Mouse (Mus musculus): ENCODE measurements around the gene Nap1l1. TPM values are rescaled to one million over a fixed set of nuclear protein-coding genes. Genes with fewer than 3 reads are reported as not detected.

Nap1l1 gene
- polyA plus RNA-seq, 1 experiment = 265 TPM

- Histone ChIP-seq H3ac (ENCODE audit: control insufficient read depth, insufficient read length, low read depth) (no peak overlapping the region), H3K36me3 (ENCODE audit: control insufficient read depth, insufficient read depth) (peaks cover 16% of the 10 kb centered on the region), H3K79me2 (ENCODE audit: control insufficient read depth, insufficient read depth) (peaks cover 31% of the 10 kb centered on the region), H3K4me3 (ENCODE audit: insufficient read depth, poor library complexity, severe bottlenecking) (no peak overlapping the region), H3K79me3 (ENCODE audit: low read depth) (peaks cover 18% of the 10 kb centered on the region), H3K27me3 (ENCODE audit: control insufficient read depth, insufficient read depth, insufficient read length) (no peaks in the 10 kb centered on the region)
- TF ChIP-seq MAX (IDR thresholded peaks at IDR 0.05) (peak; percentile 3), USF1 (IDR thresholded peaks at IDR 0.05; ENCODE audit: low read depth) (no peak)
Measured at GRCm38 (mm10) chr10:111503716-111504115, 30.7 kb downstream of the Nap1l1 start.

- Histone ChIP-seq H3K27me3 (ENCODE audit: control insufficient read depth, insufficient read depth, insufficient read length) (no peaks in the 10 kb centered on the region), H3ac (ENCODE audit: control insufficient read depth, insufficient read length, low read depth) (no peak overlapping the region), H3K36me3 (ENCODE audit: control insufficient read depth, insufficient read depth) (peaks cover 22% of the 10 kb centered on the region), H3K79me3 (ENCODE audit: low read depth) (peaks cover 27% of the 10 kb centered on the region), H3K4me3 (ENCODE audit: insufficient read depth, poor library complexity, severe bottlenecking) (no peak overlapping the region), H3K79me2 (ENCODE audit: control insufficient read depth, insufficient read depth) (peaks cover 40% of the 10 kb centered on the region)
- TF ChIP-seq CTCF (IDR thresholded peaks at IDR 0.05; ENCODE audit: control insufficient read depth, insufficient read depth, insufficient read length) = no peak
- TF ChIP-seq CEBPB (IDR thresholded peaks at IDR 0.05; ENCODE audit: low read depth) = no peak
- no peak for TF ChIP-seq USF1 (IDR thresholded peaks at IDR 0.05; ENCODE audit: low read depth)
- no peak for TF ChIP-seq FOSL1 (IDR thresholded peaks at IDR 0.05; ENCODE audit: insufficient read depth, low read length, poor library complexity, severe bottlenecking)
- no peak for TF ChIP-seq MYOD1 (IDR thresholded peaks at IDR 0.05; ENCODE audit: control insufficient read depth, insufficient read length, low read depth)
- TF ChIP-seq MYOG (IDR thresholded peaks at IDR 0.05; ENCODE audit: control insufficient read depth, extremely low read depth, insufficient read length) = no peak
- no peak for TF ChIP-seq MAX (IDR thresholded peaks at IDR 0.05)
Measured at GRCm38 (mm10) chr10:111504606-111505005, 31.6 kb downstream of the Nap1l1 start.

GRCm38 (mm10) chr10:111505406-111505805 is 32.4 kb downstream of the Nap1l1 start:
- H3ac ChIP-seq (ENCODE audit: control insufficient read depth, insufficient read length, low read depth) = no peak overlapping the region
- H3K36me3 ChIP-seq (ENCODE audit: control insufficient read depth, insufficient read depth) = peaks cover 30% of the 10 kb centered on the region
- H3K79me3 ChIP-seq (ENCODE audit: low read depth) = peaks cover 30% of the 10 kb centered on the region
- TF ChIP-seq MYOG (IDR thresholded peaks at IDR 0.05; ENCODE audit: control insufficient read depth, extremely low read depth, insufficient read length) (no peak), FOSL1 (IDR thresholded peaks at IDR 0.05; ENCODE audit: insufficient read depth, low read length, poor library complexity, severe bottlenecking) (no peak), CEBPB (IDR thresholded peaks at IDR 0.05; ENCODE audit: low read depth) (no peak)
- no peaks in the 10 kb centered on the region for H3K27me3 ChIP-seq (ENCODE audit: control insufficient read depth, insufficient read depth, insufficient read length)
- H3K4me3 ChIP-seq (ENCODE audit: insufficient read depth, poor library complexity, severe bottlenecking) = no peak overlapping the region
- H3K79me2 ChIP-seq (ENCODE audit: control insufficient read depth, insufficient read depth) = peaks cover 44% of the 10 kb centered on the region

- Histone ChIP-seq H3ac (ENCODE audit: control insufficient read depth, insufficient read length, low read depth) (peak within 1 kb of the TSS; percentile 91), H3K36me3 (ENCODE audit: control insufficient read depth, insufficient read depth) (peaks cover 31% of the 10 kb centered on the region), H3K27me3 (ENCODE audit: control insufficient read depth, insufficient read depth, insufficient read length) (no peaks in the 10 kb centered on the region), H3K4me3 (ENCODE audit: insufficient read depth, poor library complexity, severe bottlenecking) (peak within 1 kb of the TSS; percentile 94), H3K79me2 (ENCODE audit: control insufficient read depth, insufficient read depth) (peaks cover 44% of the 10 kb centered on the region), H3K79me3 (ENCODE audit: low read depth) (peaks cover 30% of the 10 kb centered on the region)
- TF ChIP-seq MYOD1 (IDR thresholded peaks at IDR 0.05; ENCODE audit: control insufficient read depth, insufficient read length, low read depth) = no peak
- TF ChIP-seq CTCF (IDR thresholded peaks at IDR 0.05; ENCODE audit: control insufficient read depth, insufficient read depth, insufficient read length) = no peak
- TF ChIP-seq CEBPB (IDR thresholded peaks at IDR 0.05; ENCODE audit: low read depth) = no peak
- no peak for TF ChIP-seq USF1 (IDR thresholded peaks at IDR 0.05; ENCODE audit: low read depth)
- TF ChIP-seq MYOG (IDR thresholded peaks at IDR 0.05; ENCODE audit: control insufficient read depth, extremely low read depth, insufficient read length) = no peak
- TF ChIP-seq FOSL1 (IDR thresholded peaks at IDR 0.05; ENCODE audit: insufficient read depth, low read length, poor library complexity, severe bottlenecking) = no peak
- no peak for TF ChIP-seq MAX (IDR thresholded peaks at IDR 0.05)
Measured at GRCm38 (mm10) chr10:111506101-111506925, 33.3 kb downstream of the Nap1l1 start, which contains the start of gene Phlda1. Gene Phlda1, plus strand, starts transcription at chr10:111506286.

GRCm38 (mm10) chr10:111506926-111507459 is 34.0 kb downstream of the Nap1l1 start:
- H3ac ChIP-seq (ENCODE audit: control insufficient read depth, insufficient read length, low read depth) = peak overlapping the region; percentile 91
- peaks cover 31% of the 10 kb centered on the region for H3K36me3 ChIP-seq (ENCODE audit: control insufficient read depth, insufficient read depth)
- peaks cover 30% of the 10 kb centered on the region for H3K79me3 ChIP-seq (ENCODE audit: low read depth)
- TF ChIP-seq MYOG (IDR thresholded peaks at IDR 0.05; ENCODE audit: control insufficient read depth, extremely low read depth, insufficient read length) (no peak), MAX (IDR thresholded peaks at IDR 0.05) (no peak), USF1 (IDR thresholded peaks at IDR 0.05; ENCODE audit: low read depth) (no peak), MYOD1 (IDR thresholded peaks at IDR 0.05; ENCODE audit: control insufficient read depth, insufficient read length, low read depth) (no peak), CTCF (IDR thresholded peaks at IDR 0.05; ENCODE audit: control insufficient read depth, insufficient read depth, insufficient read length) (no peak), FOSL1 (IDR thresholded peaks at IDR 0.05; ENCODE audit: insufficient read depth, low read length, poor library complexity, severe bottlenecking) (no peak), CEBPB (IDR thresholded peaks at IDR 0.05; ENCODE audit: low read depth) (no peak)
- peaks cover 44% of the 10 kb centered on the region for H3K79me2 ChIP-seq (ENCODE audit: control insufficient read depth, insufficient read depth)
- peak overlapping the region; percentile 94 for H3K4me3 ChIP-seq (ENCODE audit: insufficient read depth, poor library complexity, severe bottlenecking)
- no peaks in the 10 kb centered on the region for H3K27me3 ChIP-seq (ENCODE audit: control insufficient read depth, insufficient read depth, insufficient read length)
